Mouse (Mus musculus) kidney, postnatal 25 days (tissue): Measurements from ENCODE around the gene Calr.

ENCODE experiments used
- DNase-seq, 2 experiments: peaks; one replicate each; pipeline ENCODE4 v3.0.0; 2021; ENCODE audit warnings: mixed read lengths in 2 of 2

The Calr gene

GRCm38 (mm10) chr8:84846722-84847572, at the start of gene Calr:
Gene Calr, minus strand, starts transcription at chr8:84846934.
- peak; percentile 99 to 100 for DNase-seq

GRCm38 (mm10) chr8:84895963-84896362, 49.2 kb upstream of the Calr start:
- peak in 1 of 2 experiments; percentile 36 for DNase-seq

GRCm38 (mm10) chr8:84893709-84894134, 47.0 kb upstream of the Calr start, which contains the start of gene Gcdh:
Gene Gcdh, minus strand, starts transcription at chr8:84893921.
- peak; percentile 96 to 97 for DNase-seq

- DNase-seq: peak; percentile 66 to 76
These were observed 46.4 kb upstream of the Calr start for GRCm38 (mm10) chr8:84892993-84893708.

GRCm38 (mm10) chr8:84889141-84889540, 42.4 kb upstream of the Calr start:
- DNase-seq: no peak

- no peak for DNase-seq
These were observed 41.5 kb upstream of the Calr start for GRCm38 (mm10) chr8:84888280-84888679.

GRCm38 (mm10) chr8:84884728-84885127, 38.0 kb upstream of the Calr start:
- no peak for DNase-seq

- DNase-seq: no peak
These were observed 32.2 kb upstream of the Calr start for GRCm38 (mm10) chr8:84878915-84879314.

- no peak for DNase-seq
These were observed 30.7 kb upstream of the Calr start for GRCm38 (mm10) chr8:84877297-84878035.

GRCm38 (mm10) chr8:84874339-84874738, 27.6 kb upstream of the Calr start:
- no peak for DNase-seq

- DNase-seq: no peak
These were observed 26.3 kb upstream of the Calr start for GRCm38 (mm10) chr8:84873016-84873415.

GRCm38 (mm10) chr8:84872309-84872965, 25.7 kb upstream of the Calr start:
- peak; percentile 52 to 79 for DNase-seq

GRCm38 (mm10) chr8:84871376-84872308, 24.9 kb upstream of the Calr start, which contains the start of gene Syce2:
Gene Syce2, plus strand, starts transcription at chr8:84872111.
- DNase-seq: peak; percentile 90 to 91

- DNase-seq: peak; percentile 95 to 96
These were observed 10.2 kb upstream of the Calr start, which contains the start of gene Farsa for GRCm38 (mm10) chr8:84856864-84857441. Gene Farsa, plus strand, starts transcription at chr8:84856989.

GRCm38 (mm10) chr8:84856434-84856833, 9.7 kb upstream of the Calr start:
- no peak for DNase-seq

- DNase-seq: peak in 1 of 2 experiments; percentile 34
These were observed 1.1 kb upstream of the Calr start for GRCm38 (mm10) chr8:84847684-84848435.

- no peak for DNase-seq
These were observed 526 bp downstream of the Calr start for GRCm38 (mm10) chr8:84846094-84846721.

GRCm38 (mm10) chr8:84845355-84846093, 1.2 kb downstream of the Calr start:
- DNase-seq: peak; percentile 45 to 66
